1 mouse cellular context compared by ENCODE assay signal in the genomic region with DNA sequence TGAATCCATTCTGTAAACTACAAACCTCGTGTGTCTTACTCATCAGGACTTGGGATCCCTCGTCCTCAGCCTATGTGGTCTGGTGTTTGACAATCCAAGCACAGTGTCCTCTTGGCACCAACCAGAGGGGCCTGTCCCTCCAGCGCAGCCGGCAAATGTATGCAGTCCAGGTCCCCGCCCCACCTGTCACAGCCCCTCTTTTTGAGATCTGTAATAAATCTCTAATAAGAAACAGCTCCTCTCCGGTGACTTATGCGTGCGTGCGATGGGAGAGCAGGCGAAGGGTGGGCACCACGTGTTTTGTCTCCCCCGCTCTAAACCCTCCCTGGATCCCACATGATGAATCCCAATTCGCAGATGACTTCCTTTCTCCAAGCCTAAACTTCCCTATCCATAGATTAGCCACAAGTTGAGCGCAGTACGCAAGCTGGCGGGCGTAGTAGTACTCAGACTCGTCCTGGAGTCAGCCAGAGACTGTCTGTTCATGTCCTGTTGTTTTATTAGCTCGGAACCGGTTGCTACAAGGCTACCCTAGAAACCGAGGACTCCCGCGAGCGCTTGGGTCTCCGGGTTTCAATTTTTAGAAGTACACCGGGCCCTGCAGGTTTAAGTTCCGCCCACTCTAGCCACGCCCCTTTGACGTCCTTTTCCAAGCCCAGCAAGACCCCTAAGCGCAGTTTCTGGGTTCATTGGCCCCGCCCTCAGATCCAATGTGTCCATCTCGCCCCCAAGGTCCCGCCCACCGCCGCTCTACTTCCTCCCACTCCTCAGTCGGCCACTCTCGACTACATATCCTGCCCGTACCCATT.
TF ChIP-seq lines count a peak whose summit lies in the region.

No protein-coding gene starts in this region.

TF ChIP-seq in CH12.LX, 34 proteins besides CTCF, POLR2A, EP300 and RAD21 (continued from another document):
- no peak for TF ChIP-seq USF1 (IDR thresholded peaks at IDR 0.05; ENCODE audit: low read depth, low read length)
- TF ChIP-seq KAT2A (IDR thresholded peaks at IDR 0.05; ENCODE audit: insufficient replicate concordance, low read length) = no peak
- TF ChIP-seq MEF2A (IDR thresholded peaks at IDR 0.05; ENCODE audit: borderline replicate concordance, low read depth, low read length) = no peak
- peak; percentile 70 for TF ChIP-seq MXI1 (IDR thresholded peaks at IDR 0.05; ENCODE audit: low read depth, low read length)
- no peak for TF ChIP-seq ZKSCAN1 (IDR thresholded peaks at IDR 0.05; ENCODE audit: borderline replicate concordance, low read depth, low read length)
- no peak for TF ChIP-seq ETS1 (conservative IDR thresholded peaks at IDR 0.05; ENCODE audit: low read depth, low read length)
- peak; percentile 56; the same call in 1 of the 2 replicates for TF ChIP-seq MYC (IDR thresholded peaks at IDR 0.05; ENCODE audit: low read depth, low read length)
- TF ChIP-seq MAX (IDR thresholded peaks at IDR 0.05; ENCODE audit: low read length) = peak; percentile 71; the same call in 1 of the 2 replicates
- no peak for TF ChIP-seq JUN (IDR thresholded peaks at IDR 0.05; ENCODE audit: insufficient read depth, low read depth, low read length)
- peak; percentile 38; the same call in 1 of the 2 replicates for TF ChIP-seq NELFE (IDR thresholded peaks at IDR 0.05; ENCODE audit: low read depth, low read length)
- no peak for TF ChIP-seq CHD1 (IDR thresholded peaks at IDR 0.05; ENCODE audit: low read depth, low read length)
- peak; percentile 45; the same call in 1 of the 2 replicates for TF ChIP-seq TBP (conservative IDR thresholded peaks at IDR 0.05; ENCODE audit: low read depth, low read length)
- no peak; the same call in 1 of the 2 replicates for TF ChIP-seq MAZ (IDR thresholded peaks at IDR 0.05; ENCODE audit: low read depth, low read length)
- TF ChIP-seq RCOR1 (conservative IDR thresholded peaks at IDR 0.05; ENCODE audit: low read depth, low read length) = no peak
- no peak for TF ChIP-seq BHLHE40 (IDR thresholded peaks at IDR 0.05; ENCODE audit: low read depth, low read length)
- TF ChIP-seq IRF4 (IDR thresholded peaks at IDR 0.05; ENCODE audit: low read depth, low read length) = no peak; the same call in 1 of the 2 replicates
- TF ChIP-seq JUND (conservative IDR thresholded peaks at IDR 0.05; ENCODE audit: low read depth, low read length) = no peak
- TF ChIP-seq GABPA (IDR thresholded peaks at IDR 0.05; ENCODE audit: insufficient replicate concordance, low read depth, low read length) = no peak
- peak; percentile 55 for TF ChIP-seq ZMIZ1 (IDR thresholded peaks at IDR 0.05; ENCODE audit: low read depth, low read length)
- TF ChIP-seq E2F4 (IDR thresholded peaks at IDR 0.05; ENCODE audit: insufficient replicate concordance, low read depth, low read length) = no peak
- no peak for TF ChIP-seq ZC3H11A (IDR thresholded peaks at IDR 0.05; ENCODE audit: low read depth, low read length)
- 0 out of 2 replicates have a peak, but pooled peaks have one; percentile 44 for TF ChIP-seq TCF12 (IDR thresholded peaks at IDR 0.05; ENCODE audit: low read depth, low read length)
- TF ChIP-seq ELF1 (IDR thresholded peaks at IDR 0.05; ENCODE audit: low read depth, low read length) = no peak
